Mouse (Mus musculus): ENCODE data around the gene 1500009C09Rik.
"Not testable (repeated sequence)": the region's sequence is repeated elsewhere in the genome, so short reads cannot be mapped to it uniquely, and the experiment has no call there.

1500009C09Rik gene

DNA sequence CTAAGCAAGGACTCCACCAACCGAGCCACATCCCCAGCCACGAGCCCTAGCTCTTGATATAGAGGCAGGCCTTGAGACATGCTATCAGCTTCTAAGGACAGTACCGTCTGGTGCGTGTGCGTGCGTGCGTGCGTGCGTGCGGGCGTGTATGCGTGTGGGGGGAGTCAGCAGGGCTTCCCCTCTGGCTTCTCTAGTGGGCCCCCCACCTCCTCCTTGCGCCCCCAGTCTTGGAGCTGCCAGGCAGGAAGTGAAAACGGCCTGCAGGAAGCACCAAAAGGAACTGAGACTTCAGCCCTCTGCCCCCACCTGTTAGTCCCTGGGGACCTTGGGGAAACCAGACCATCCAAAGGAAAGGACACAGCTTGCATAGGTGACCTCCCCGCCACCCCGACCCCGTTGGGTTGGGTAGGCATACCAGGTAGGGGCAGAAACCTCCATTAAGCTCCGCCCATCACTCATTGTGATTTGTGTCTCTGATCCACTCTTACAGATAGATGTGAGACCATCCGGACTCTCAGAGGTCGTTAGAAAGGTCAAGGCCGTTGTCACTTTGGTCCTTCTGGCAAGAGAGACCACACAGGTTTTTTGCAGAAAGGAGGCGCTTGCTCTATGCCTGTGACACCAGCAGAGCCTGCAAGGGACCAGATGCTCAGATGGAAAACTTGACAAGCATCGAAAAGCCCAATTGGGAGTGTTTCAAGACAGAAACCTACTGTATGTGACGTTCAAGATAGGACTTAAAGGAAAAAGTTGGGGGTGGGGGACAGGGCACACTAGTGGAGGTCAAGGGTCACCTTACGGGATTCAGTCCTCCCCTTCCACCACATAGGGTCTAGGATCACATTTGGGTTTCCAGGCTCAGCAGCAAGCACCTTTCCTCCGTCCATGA, 33.2 kb upstream of the 1500009C09Rik start:
- DNase-seq (ENCODE audit: low spot score): no peak

DNA sequence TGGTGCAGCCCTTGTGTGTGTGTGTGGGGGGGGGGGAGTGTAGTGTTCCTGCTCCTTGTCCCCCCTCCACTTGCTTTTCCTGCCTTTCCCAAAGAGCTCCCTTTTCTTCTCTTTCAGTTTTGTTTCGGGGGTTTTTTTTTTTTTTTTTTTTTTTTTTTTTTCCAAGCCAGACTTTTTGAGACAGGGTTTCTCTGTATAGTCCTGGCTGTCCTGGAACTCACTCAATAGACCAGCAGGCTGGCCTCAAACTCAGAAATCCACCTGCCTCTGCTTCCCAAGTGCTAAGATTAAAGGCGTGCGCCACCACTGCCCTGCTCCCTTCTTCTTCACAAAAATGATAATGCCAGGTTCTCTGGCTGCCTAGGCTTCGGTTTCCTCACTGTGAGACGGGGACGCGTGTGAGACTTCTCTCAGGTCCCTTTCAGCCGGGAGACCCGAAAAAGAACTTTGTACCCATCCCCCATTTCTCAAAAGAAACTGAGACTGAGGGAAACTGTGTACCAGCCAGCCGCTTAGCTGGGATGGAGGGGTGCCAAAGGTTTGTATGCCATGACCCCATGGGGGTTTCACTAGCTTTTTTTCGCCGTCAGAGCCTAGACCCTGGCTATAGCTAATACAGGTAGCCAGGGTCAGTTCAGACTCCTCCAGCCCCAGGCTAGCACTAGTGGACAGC, 32.1 kb upstream of the 1500009C09Rik start:
- DNase-seq (ENCODE audit: low spot score): no peak

DNA sequence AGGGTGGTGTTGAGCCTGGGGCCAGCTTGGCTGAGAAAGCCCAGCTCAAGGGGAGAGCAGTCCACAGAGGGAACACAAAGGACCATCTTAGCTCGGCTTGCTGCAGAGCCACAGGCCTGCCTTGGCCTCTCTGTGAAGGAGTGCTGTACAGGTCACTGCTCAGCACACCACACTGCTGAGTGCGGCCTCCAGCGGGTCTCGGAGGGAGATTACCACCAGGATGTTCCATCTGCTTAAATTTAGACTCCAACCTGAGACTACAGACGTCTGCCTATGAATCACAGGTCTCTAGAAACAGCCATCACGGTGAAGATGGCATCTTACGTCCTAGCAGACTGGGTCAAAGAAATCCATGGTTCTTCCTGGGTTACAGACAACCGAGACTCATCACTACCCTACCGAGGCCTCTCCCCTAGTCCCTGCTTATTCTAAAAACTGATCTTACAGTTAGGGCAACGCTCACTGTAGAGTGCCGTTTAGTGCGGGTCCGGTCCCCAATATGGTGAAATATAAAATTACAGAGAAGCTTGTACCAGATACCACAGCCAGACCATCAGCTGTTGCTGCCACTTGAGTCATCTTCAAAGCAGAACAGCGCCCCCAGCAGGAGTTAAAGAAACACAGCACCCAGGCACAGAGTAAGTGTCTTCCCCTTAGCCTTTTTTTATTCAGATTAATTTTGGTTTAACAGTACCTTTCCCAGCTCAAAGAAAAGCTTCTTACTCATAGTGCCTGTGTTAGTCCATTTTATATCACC, 30.9 kb upstream of the 1500009C09Rik start:
- DNase-seq (ENCODE audit: low spot score): no peak

DNA sequence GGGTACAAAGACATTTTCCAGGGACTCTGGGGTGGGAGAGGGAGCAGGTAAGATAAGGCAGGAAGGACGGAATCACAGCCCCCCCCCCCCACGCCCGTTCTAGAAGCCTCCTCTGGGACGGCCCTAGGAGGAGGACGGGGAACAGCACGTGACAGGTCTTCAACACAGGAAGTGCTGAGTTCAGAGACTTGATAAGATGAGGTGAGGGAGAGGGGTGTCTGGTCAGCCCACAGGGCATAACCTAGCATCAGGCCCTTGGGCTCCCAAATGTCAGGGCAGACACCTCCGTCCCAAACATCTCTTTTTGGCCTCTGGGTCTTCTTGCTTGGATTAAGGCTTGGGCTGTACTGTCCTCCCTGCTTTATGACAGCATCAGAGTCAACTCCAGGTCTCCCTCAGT, 28.9 kb upstream of the 1500009C09Rik start:
- DNase-seq (ENCODE audit: low spot score): no peak

DNA sequence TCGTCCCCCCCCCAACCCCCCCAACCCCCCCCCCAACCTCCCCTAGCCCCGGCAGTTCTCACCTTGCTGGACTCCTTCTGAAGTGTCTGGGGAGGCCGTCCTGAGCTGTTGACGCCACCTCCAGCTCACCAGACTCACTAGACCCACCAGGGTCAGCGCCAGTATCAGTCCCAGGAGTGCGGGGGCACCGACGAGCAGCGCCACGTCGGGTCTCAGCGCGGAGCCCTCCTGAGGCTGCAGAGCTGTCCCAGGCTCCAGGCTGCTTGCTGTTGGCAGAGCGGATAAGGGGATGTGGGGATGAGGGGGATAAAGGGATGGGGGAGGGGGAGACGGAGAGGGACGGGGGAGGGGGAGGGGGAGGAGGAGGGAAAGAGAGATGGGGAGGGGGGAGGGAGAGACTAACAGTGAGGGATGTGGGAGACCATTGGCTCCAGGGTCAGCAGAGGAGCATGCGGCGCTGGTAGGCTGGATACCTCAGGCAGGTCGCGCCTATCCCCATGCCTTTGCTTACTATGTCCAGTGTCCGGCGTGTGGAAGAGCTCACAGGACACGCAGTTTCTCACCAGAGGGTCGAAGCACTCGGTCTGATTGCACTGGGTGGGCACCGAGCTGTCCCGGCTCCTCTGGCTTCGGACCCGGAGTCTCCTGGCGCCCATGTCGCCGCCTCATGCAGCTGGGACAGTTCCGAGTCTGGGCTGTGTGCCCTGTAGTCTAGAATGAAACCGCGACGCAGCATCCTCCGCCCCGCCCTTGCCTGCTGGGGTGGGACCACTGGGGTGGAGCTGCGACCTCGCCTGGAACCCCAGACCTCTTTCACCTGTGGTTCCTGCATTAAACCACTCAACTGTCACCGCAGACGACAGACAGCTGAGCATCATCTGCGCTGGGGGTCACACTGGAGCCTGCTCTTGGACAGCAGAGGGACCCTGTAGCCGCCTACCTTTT, 28.3 kb upstream of the 1500009C09Rik start, which contains the start of gene Tnfrsf13c:
Gene Tnfrsf13c, minus strand, starts transcription at position 713 of the 945 bp plus-strand sequence.
- DNase-seq (ENCODE audit: low spot score): no peak

DNA sequence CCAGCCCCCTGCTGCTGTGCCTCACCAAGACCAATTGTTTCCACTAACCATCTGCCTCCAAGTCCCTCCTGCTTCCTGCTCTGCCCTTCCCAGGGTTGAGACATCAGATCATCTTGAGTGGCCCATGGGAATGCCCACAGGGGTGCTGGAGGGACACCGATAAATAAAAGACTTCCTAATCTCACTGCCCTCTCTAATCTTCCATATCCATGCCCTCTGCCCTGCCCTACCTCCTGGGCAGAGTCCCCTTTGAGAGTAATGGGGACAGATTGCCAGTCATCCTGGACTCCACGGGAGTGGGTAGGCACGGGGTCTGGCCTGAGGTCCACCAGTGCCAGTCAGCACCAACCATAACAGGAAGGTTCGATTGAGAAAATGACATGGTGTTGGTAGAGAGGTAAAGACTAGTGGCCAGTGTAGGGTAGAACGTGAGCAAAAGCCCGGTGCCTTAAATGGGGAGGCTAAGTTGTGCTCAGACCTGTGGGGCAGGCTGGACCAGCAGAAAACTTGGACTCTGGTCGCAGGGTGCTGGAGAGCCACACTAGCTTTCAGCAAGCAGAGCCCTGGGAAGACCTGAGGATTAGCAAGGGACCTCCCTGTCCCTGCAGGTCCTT, 27.5 kb upstream of the 1500009C09Rik start:
- no peak for DNase-seq (ENCODE audit: low spot score)

DNA sequence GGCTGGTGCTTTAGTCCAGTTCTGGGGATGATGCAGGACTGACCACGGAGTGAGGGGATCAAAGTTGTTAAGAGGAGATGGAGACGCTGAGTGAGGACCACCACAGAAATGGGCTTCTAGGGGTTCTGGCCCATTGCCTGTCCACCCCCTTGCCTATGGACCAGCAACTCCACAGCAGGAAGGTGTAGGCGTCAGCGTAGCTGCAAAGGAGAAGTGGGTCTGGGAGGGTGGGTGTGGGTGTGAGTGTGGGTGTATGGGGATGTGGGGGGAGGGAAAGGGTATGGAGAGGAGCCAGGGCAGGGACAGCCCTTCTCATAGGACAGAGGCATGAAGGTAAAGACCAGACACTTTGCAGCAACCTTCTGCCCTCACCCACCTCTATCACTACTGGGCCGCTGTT, 26.4 kb upstream of the 1500009C09Rik start:
- DNase-seq (ENCODE audit: low spot score): no peak

DNA sequence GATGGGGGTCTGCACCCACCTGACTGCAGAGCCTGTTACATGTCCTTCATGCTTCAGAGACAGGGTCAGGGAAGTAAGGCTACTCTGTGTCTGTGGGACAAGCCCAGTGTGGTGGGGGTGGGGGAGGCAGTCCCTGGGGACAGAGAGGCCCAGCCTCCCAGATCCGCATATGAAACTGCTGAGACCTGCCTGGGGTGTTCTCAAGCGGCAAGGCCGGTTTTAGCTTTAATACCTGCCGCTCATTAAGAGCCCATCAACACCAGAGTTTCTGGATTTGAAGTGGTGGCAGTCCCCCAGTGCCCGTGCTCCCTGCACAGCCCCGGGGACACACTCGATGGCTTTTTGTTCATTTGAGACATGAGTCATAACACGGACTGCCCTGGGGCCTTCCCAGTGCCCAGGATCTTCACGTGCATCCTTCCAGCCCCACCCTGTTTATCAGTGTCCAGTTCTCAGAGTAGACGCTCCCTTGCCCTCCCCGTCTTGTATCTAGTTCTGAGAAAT, 22.6 kb upstream of the 1500009C09Rik start:
- no peak for DNase-seq (ENCODE audit: low spot score)

DNA sequence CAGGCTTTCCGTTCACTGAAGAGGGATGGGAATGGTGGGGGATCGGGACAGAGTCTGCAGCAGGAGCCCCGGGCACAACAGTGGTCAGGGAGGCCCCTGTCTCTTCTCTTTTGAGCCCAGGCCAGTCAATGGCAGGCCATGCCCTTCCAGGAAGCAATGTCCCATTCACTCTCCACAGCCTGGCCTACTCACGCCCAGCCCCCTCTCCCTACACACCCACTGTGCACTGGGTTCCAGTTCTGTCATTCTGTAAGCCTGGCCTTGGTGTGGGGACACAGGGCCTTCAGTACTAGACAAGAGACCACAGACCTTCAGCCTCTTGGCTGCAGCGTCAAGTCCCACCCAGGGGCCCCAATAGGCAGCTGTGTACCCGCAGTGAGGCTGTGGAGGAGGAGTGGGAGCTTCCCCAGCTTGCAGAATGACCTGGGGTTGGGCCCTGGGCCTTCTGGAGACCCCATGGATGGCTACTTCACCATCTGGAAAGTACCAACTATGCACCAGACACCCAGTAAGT, 22.0 kb upstream of the 1500009C09Rik start:
- no peak for DNase-seq (ENCODE audit: low spot score)

DNA sequence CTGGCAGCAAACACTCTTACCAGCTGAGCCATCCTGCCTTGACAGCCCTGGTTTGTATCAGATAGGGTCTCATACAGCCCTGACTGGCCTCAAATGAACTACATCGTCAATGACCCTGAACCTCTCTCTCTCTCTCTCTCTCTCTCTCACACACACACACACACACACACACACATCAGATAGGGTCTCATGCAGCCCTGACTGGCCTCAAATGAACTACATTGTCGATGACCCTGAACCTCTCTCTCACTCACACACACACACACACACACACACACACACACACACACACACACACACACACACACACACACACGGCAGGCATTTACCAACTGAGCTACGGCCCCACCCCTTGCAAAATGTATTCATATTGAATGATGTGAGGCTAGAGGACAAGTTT, 21.1 kb upstream of the 1500009C09Rik start:
- no peak for DNase-seq (ENCODE audit: low spot score)

DNA sequence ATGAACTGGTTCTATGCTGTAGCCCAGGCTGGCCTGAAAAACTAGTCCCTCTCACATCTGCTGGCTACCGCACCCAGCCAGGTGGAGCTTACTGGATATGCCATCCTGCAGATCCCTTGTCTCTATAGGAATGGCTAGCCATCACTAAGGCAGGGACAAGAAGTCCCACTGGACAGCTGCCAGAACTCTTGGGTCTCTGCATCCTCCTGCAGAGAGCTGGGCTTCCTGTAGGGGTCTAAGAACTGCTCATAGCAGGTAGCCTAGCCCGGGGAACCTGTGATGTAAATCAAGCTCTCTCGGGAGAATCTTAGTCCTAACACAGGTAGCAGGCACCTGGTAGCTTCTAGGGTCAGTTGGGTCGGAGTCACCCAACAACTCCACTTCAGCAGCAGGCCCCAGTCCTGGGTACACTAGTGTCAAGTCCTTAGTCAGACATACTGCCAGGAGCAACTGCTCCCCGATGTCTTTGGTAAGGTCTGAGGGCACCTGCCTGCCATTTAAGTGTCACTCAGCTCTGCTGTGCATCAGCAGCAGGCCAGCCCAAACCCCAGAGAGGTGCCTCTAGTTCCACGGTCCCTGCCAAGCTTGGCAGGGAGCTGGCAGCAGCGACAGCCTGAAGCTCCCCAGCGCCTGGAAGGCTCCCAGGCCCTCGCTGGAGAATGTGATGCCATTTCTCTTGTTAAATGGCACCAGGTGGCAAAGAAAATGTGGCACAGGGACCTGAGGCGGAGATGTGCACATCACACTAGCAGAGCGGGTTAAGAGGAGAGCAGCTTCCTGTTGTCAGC, 20.4 kb upstream of the 1500009C09Rik start:
- DNase-seq (ENCODE audit: low spot score): no peak

DNA sequence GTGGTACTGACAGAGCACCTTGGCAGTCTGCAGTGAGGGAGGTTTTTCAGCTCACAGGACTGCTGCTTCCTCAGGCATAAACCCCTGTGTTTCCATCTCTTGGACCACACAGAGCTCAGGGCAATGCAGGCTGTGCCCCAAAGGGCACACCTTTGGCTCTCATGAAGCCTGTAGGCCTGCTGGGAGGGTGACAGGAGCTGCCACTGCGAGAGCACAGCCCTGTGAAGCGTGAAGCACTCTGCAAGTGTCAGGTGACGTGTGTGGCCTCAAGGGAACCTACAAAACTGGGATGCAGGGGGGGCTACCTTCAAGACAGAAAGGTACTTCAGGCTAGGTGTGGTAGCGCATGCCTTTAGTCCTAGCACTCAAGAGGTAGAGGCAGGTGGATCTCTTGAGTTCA, 19.5 kb upstream of the 1500009C09Rik start:
- DNase-seq (ENCODE audit: low spot score): no peak

DNA sequence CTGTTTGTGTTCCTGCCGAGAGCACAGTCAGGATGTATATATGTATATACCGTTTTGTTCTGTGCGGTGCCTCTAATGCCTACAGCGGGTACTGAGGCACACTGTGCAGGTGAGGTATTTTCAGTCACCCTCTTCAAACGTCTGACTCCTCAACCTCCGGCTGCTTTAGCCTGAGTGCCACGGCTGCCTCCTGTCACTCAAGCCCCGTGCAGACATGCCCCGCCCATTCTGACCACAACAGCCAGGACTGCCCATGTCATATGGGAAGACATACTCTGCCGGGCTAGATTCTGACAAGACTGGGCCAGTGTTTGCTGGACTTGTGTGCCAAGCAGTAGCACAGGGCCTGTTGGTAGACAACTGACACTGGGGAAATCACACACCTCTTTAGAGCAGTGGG, 16.5 kb upstream of the 1500009C09Rik start:
- no peak for DNase-seq (ENCODE audit: low spot score)

DNA sequence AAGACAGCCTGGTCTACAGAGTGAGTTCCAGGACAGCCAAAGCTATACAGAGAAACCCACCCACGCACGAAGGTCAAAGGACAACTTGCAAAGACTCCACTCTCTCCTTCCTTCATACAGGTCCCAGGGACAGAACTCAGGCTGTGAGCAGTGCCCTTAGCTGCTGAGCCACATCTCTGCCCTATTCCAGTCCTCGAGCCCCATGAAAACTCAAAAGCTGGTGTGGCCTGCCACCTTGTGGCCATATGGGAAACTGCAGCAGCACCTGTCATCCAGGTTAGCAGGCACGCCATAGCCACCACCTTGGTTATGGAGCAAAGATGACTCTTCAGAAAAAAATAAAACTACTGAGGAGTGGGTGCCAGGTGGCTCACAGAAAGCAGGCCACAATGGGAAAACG, 15.6 kb upstream of the 1500009C09Rik start:
- DNase-seq (ENCODE audit: low spot score): peak; percentile 69

DNA sequence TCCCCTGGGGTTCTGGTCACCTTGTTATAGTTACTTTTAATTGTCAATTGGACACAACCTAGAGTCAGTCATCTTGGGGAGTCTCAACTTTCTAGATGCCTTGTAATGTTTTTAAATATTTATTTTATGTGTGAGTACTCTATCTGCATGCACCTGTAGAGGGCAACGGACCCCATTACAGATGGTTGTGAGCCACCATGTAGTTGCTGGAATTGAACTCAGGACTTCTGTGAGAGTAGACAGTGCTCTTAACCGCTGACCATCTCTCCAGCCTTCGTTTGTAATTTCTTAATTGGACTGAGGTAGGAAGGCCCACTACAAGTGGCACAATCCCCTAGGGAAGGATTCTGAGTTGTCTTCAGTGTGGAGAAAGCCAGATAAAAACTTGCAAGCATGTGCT, 8.9 kb upstream of the 1500009C09Rik start:
- DNase-seq (ENCODE audit: low spot score): no peak

DNA sequence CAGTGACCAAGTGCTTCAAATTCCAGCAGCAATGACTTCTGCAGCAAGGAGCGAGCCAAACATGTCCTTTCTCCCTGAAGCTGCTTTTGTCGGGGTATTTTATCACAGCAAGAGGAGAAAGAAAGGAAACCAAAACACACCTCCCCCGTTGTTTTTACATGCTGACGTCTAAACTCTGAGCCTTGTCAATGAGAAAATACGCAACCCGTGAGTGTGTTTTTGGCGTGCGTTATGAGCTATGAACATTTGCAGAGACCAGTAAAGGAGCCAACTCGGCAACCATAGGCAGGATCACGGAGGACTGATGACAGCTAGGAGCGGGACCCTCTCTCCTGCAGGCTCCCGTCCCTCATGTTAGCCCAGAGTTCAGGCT, 8.5 kb upstream of the 1500009C09Rik start:
- DNase-seq (ENCODE audit: low spot score): no peak

DNA sequence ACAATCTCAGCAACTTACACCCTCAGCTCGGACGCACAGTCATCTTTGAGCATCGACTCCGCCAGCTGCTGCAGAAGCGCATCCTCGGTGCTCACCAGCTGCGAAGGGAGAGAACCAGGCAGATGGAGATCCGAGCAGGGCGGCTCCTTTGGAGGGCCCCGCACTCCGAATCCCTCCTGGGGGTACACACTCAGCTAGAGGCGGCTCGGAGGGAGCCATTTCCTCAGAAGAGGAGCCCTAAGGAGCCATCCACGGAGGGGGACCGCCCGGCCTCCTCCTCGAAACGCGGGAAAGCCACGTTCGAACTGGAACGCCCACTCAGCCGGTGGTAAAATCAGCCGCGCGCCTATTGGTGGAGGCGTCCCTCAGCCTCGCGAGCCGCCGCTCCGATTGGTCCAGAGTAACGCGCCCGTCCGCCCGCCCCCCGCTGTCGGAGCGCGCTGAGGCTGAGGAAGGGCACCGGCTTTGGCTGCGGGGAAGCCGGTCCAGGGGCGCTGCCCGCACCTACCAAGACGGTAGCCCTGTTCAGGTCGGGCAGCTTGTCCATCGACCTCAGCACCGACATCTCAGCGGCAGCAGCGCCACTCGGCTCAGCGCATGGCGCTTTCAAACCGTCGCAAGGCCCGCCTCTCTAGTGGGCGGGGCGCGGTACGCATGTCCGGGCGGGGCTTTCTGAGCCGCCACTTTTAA, 7.9 kb upstream of the 1500009C09Rik start, which contains the start of gene Cenpm:
Gene Cenpm, minus strand, starts transcription at position 634 of the 690 bp plus-strand sequence.
- DNase-seq (ENCODE audit: low spot score): peak; percentile 83

DNA sequence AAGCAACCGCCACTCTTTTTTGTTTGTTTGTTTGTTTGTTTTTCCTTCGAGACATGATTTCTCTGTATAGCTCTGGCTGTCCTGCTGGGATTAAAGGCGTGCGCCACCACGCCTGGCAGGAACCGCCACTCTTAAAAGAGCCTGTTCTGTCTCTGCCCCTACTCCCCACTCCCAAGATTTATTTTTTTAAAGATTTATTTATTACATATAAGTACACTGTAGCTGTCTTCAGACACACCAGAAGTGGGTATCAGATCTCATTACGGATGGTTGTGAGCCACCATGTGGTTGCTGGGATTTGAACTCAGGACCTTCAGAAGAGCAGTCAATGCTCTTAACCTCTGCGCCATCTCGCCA, 7.4 kb upstream of the 1500009C09Rik start:
- DNase-seq (ENCODE audit: low spot score): not testable (repeated sequence)

DNA sequence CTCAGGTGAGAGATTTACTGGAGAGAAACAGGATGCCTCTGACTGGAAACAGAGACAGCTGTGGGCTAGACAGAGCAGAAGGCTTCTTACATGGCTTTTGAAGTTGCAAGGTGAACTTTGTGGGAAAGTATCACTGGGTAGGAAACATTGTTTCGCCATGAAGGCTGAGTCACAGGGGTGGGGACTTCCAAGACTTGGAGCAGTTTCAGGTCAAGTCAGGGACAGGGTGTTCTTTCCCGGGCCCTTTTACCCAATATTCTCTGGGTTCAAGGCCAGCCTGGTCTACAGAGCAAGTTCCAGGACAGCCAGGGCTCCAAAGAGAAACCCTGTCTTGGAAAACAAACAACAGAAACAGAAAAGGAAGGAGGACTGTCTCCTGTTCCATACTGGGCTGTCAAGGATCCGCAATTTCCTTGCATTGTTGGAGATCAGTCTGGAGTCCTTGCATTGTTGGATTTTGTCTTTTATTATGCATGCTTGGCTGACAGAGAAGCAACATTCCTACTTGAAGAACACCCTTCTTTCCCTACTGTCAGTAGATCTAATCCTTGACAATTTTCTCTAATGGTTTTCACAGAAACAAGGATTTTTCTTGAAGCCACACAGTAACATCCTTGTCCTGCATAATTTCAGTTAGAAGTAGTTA, 4.9 kb upstream of the 1500009C09Rik start:
- DNase-seq (ENCODE audit: low spot score): no peak
